Mouse (Mus musculus) spleen, adult 2 months (tissue): ENCODE data around the gene Sigmar1.

Source experiments
- CTCF ChIP-seq: fragments of 200-500 bp; IDR thresholded peaks from 2 replicates; pipeline ENCODE4 v1.5.1; 2011; ENCODE audit warnings: mild to moderate bottlenecking, inconsistent platforms; ENCODE audit not compliant: insufficient read depth, insufficient read length, insufficient replicate concordance; ENCODE audit errors: extremely low read depth
- POLR2A ChIP-seq: fragments of 200-500 bp; IDR thresholded peaks from 2 replicates; pipeline ENCODE4 v1.6.1; 2011; ENCODE audit warnings: low read depth, low read length, inconsistent platforms

DNA sequence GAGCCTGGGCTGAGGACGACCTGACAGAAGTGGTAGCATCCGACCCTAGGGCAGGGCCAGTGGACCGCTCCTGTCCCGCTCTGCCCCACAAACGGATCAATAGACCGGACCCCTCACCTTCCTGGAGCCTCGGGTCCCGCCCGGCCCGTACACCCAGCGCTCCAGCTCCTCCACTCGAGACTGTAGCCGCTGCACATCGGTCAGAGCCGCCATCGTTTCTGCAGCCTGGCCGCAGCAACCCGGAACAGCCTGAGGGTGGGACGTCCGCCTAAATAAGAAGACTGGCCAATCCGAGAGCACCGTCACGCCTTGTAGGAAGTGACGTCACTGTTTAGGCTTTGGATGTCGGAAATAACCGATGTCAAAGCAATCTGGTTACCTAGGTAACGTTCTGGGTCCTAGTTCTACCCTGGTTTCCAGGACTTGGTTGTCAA is 33.0 kb downstream of the Sigmar1 start, which contains the start of gene Dctn3:
- no peak for TF ChIP-seq CTCF
- TF ChIP-seq POLR2A, result peak; percentile 78
